Mouse (Mus musculus) left cerebral cortex, adult 9 months (tissue): Measurements from ENCODE around the gene Dmpk.

Source experiments
- DNase-seq, 2 experiments: peaks; one replicate each; pipeline ENCODE4 v3.0.0; 2022; ENCODE audit warnings: low spot score in 2 of 2

Gene Dmpk

DNA sequence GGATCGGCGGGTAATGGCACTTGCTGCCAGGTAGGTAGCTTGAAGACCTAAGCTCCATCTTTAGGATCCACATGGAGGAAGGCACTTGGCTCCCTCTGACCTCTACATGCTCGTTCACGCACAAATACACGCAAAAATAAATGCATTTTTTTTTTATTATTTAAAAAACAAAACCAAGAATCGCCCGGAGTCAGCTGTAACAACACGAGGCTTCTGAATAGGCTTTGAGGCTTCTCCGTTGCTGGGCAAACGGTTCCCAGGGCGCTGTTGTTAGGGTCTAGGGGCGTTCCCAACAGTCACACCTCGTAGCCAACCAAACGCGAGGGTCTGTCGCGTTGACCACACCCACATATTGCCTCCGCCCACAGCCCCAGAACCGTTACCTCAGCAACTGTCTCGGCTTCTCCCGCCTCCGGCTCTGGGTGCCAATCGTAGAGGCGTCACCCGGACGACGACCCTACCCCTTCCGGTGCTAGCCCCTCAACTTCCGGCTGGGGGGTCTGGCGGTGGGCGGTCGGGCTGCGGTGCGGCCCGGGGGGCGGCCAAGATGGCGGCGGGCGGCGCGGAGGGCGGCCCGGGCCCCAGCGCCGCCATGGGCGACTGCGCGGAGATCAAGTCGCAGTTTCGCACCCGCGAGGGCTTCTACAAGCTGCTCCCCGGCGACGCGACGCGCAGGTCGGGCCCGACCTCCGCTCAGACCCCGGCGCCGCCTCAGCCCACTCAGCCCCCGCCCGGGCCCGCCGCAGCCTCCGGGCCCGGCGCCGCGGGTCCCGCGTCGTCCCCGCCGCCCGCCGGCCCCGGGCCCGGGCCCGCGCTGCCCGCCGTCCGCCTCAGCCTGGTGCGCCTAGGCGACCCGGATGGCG is 7.7 kb upstream of the Dmpk start, which contains the start of gene Dmwd:
Gene Dmwd, plus strand, starts transcription at position 505 of the 863 bp plus-strand sequence.
- DNase-seq = peak; percentile 95 to 97

- no peak for DNase-seq
Observed at GRCm38 (mm10) chr7:19076586-19076991, 7.1 kb upstream of the Dmpk start.

GRCm38 (mm10) chr7:19077761-19078160 is 5.9 kb upstream of the Dmpk start:
- DNase-seq = no peak

DNA sequence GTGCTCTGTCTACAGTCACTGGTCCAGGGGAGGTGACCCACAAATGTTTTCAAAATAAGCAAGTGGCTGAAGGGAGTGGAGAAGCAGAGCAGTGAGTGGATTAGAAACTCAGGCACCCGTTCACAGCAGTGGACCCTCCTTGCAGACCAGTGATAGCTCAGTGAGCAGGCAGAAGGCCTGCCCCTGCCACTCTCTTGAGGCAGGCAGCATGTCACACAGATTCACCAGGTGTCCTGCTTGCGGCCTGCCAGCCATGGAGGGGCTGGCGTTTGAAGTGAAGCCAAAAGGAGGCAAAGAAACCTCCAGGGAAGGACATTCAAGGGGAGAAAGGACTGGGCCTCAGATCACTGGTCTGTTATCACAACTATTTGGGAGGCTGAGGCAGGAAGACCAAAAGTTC is 4.9 kb upstream of the Dmpk start:
- no peak for DNase-seq

DNA sequence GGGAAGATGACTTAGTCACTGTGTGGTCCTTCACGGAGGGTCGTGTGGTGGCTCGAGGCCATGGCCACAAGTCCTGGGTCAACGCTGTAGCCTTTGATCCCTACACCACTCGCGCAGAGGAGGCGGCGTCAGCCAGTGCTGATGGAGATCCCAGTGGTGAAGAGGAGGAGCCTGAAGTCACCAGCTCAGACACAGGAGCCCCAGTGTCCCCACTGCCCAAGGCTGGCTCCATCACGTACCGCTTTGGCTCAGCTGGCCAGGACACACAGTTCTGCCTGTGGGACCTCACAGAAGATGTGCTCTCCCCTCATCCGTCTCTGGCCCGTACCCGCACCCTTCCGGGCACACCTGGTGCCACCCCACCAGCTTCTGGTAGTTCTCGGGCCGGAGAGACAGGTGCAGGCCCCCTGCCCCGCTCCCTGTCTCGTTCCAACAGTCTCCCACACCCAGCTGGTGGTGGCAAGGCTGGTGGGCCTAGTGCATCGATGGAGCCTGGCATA is 3.1 kb upstream of the Dmpk start:
- DNase-seq = no peak

DNA sequence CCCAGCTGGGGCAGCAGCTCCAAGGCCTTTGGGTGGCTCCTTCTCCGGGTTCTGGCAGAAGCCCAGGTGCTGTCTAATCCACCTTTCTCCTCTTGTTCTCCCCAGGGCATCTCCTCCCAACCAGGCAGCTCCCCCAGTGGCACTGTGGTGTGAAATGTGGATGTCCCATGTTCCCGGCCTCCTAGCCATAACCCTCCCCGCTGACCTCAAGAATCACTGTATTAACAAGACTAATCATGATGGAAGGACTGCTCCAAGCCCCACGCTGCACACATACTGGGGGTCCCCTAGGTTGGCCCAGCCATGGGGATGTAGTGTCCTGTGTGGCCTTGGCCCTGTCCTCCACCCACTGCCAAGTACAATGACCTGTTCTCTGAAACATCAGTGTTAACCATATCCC is 1.5 kb upstream of the Dmpk start:
- DNase-seq = no peak

GRCm38 (mm10) chr7:19083096-19083495 is 553 bp upstream of the Dmpk start:
- no peak for DNase-seq

DNA sequence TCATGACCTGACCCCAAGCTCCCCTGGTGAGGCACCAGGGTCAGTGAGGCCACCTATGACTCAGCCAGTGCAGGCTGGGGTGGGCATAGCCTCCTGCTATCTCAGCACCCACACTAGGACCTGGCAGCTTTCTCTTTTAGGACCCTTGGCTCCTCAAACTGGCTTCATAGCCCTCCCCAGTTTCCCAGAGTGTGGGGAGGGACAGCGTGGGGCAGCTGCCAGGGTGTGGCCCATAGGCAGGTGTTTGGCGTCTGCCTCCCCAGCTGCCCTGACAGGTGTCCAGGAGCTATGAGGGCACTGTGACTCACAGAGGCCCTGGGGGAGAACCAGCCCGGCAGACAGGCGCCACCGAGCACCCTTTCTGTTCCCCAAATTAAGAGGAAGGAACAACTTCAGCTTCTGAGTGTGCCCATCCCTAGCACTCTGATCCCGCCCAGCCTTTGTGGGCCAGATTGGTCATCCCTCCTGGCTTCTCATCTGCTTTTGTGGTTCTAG is 675 bp downstream of the Dmpk start:
- no peak for DNase-seq

GRCm38 (mm10) chr7:19084921-19085473 is 1.3 kb downstream of the Dmpk start:
- no peak for DNase-seq

DNA sequence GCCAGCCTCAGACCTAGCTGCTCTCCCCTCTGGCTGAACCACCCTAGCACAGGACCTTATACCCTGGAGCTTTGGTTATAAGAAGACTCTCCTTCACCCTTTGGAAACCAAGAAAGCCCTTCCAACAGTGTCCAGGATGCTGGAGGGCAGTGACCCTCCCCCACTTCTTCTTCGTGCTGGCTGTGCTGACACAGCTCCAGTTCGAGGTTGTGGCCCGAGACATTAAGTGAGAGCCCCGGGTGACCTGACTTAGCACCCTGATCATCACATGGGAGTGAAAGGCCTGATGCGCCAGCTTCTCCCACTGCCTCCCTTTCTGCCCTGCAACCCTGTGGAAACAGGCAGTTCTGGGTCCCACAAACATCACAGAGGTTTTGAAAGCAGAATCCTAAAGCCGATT is 1.8 kb downstream of the Dmpk start:
- no peak for DNase-seq

- no peak for DNase-seq
Observed at GRCm38 (mm10) chr7:19086042-19086441, 2.4 kb downstream of the Dmpk start.

DNA sequence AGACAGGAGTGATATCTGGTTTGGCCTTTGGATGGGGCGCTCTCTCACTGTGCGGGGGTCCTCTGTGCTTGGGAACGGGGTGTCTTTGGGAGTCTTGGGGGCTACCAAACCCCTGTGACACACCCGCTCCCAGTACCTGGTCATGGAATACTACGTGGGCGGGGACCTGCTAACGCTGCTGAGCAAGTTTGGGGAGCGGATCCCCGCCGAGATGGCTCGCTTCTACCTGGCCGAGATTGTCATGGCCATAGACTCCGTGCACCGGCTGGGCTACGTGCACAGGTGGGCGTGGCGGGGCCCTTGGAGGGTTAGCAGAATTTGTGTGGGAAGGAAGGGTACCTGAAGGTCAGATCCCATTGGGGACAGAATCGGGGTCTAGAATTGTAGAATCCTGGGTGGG is 3.1 kb downstream of the Dmpk start:
- DNase-seq = no peak

DNA sequence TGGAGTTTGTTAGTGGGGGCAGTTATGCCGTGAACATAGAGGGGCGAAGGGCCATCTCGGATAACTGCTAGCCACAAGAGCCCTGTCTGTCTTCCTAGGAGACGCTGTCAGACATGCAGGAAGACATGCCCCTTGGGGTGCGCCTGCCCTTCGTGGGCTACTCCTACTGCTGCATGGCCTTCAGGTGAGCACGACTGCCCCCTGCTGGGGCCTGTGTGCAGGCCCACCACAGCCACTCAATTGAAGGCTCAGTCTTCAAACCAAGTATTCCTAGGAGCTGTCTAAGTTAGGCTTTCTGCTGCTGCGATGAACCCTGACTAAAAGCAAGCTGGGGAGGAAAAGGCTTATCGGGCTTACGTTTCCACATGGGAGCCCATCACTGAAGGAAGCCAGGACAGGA is 5.2 kb downstream of the Dmpk start:
- DNase-seq = peak in 1 of 2 experiments; percentile 50

DNA sequence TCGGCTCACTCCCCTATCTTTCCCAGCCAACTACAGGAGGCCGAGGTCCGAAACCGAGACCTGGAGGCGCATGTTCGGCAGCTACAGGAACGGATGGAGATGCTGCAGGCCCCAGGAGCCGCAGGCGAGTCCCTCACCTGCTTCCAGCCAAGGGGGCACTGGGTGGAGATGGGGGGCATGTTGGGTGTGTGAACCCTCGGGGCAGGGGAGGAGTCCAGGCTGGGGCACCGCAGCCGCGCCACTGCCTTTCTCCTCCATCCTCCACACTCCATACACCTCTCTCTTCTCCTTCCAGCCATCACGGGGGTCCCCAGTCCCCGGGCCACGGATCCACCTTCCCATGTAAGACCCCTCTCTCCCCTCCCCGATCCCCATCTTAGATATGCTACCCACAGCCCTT is 8.3 kb downstream of the Dmpk start:
- no peak for DNase-seq

DNA sequence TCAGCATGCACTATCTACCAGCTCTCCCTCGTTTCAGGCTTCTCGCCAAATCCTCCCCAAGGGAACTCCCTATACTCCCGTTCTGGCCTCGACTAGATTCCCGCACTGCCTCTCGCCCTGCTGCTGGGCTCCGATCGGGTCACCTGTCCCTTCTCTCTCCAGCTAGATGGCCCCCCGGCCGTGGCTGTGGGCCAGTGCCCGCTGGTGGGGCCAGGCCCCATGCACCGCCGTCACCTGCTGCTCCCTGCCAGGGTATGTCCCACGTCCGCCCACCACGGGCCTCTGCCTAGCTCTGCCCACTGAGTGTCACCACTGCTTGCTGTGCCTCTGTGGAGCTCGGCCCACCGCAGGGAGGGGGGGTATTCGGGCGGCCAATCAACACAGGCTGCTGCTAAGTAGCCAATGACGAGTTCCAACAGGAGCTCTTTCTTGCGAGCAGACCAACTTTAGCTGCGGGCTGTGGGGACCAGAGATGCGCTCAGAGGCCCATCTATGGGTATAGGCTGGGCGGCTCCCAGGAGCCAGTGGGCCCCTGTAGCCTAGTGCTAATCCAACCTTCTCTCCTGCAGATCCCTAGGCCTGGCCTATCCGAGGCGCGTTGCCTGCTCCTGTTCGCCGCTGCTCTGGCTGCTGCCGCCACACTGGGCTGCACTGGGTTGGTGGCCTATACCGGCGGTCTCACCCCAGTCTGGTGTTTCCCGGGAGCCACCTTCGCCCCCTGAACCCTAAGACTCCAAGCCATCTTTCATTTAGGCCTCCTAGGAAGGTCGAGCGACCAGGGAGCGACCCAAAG is 8.9 kb downstream of the Dmpk start:
- DNase-seq = no peak

GRCm38 (mm10) chr7:19093174-19093521 is 9.5 kb downstream of the Dmpk start:
- DNase-seq = peak in 1 of 2 experiments; percentile 65

DNA sequence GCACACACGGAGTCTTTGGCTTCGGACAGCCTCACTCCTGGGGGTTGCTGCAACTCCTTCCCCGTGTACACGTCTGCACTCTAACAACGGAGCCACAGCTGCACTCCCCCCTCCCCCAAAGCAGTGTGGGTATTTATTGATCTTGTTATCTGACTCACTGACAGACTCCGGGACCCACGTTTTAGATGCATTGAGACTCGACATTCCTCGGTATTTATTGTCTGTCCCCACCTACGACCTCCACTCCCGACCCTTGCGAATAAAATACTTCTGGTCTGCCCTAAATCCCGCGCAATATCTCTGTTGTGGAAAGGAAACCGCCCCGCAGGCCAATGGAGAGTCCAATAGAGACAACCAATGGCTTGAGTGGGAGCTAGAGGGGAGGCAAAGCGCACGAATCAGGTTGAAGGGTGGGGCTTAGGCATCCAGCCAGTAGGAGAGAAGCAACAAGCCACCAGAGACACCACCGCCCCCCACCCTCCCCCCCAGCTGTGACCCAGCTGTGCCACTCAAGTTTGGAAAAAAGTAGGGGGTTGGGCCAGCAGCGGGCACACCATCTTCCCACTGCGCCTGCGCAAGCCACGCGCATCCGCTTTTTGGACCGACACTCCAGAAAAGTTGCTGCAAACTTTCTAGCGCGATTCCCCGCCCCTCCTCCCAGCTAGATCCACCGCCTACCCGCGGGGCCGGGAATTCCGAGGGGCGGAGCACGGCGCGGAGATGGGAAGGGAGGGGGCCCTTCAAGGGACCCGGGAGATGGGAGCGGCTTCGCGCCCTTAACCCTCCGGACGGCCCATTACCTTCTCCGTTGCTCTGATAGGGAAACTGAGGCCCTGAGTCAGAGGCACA is 10.1 kb downstream of the Dmpk start:
- DNase-seq = peak; percentile 59 to 76

- DNase-seq = no peak
Observed at GRCm38 (mm10) chr7:19094471-19094825, 10.8 kb downstream of the Dmpk start, which contains the start of gene Six5. TSS of gene Six5 (plus strand) at chr7:19094594.

DNA sequence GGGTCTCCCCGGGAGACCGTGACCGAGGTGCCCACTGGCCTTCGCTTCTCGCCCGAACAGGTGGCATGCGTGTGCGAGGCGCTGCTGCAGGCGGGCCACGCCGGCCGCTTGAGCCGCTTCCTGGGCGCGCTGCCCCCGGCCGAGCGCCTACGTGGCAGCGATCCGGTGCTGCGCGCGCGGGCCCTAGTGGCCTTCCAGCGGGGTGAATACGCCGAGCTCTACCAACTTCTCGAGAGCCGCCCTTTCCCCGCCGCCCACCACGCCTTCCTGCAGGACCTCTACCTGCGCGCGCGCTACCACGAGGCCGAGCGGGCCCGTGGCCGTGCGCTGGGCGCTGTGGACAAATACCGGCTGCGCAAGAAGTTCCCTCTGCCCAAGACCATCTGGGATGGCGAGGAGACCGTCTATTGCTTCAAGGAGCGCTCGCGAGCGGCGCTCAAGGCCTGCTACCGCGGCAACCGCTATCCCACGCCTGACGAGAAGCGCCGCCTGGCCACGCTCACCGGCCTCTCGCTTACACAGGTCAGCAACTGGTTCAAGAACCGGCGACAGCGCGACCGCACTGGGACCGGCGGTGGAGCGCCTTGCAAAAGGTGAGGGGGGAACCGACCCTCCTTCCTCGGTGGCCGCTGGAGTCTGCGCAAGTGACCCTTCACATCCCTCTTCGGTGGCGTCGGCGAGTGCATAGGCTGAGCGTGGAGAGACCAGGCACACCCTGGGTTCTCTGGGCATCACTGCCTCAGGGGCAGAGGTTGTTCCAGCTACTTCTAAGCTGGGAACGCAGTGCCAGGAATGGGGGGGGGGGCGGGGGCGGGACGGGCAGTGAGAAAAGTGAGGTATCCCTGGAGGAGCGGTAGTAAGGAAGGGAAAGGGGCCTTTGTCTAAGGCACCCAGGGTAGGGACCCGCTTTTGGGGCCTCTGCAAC is 11.4 kb downstream of the Dmpk start:
- no peak for DNase-seq

- DNase-seq = no peak
Observed at GRCm38 (mm10) chr7:19095751-19096110, 12.1 kb downstream of the Dmpk start.
